Mouse (Mus musculus): ENCODE measurements at regions not wholly inside any gene's neighbourhood (a gene's known extent, or its start where the extent isn't known, plus 50 kb on each side); places are given as distances from the start of the nearest gene placed in this dataset.
A peak's percentile ranks its signal among the peaks of the same experiment; 100 is the strongest.

- intact Hi-C loops (cut with DNase I), result loop anchor here (1.0 kb wide), 1 partner anchor 91 kb away; no protein-coding TSS in a partner anchor
- Histone ChIP-seq H3K27ac (no peak overlapping the region), H3K4me3 (no peak overlapping the region)
- no peak for TF ChIP-seq CTCF (IDR thresholded peaks at IDR 0.05)
- no peak for DNase-seq (ENCODE audit: extremely low spot score in 1 of 2, low spot score in 2 of 2)
Measured at GRCm38 (mm10) chr7:95852630-95853029, 318.4 kb upstream of the Tenm4 start.

DNA sequence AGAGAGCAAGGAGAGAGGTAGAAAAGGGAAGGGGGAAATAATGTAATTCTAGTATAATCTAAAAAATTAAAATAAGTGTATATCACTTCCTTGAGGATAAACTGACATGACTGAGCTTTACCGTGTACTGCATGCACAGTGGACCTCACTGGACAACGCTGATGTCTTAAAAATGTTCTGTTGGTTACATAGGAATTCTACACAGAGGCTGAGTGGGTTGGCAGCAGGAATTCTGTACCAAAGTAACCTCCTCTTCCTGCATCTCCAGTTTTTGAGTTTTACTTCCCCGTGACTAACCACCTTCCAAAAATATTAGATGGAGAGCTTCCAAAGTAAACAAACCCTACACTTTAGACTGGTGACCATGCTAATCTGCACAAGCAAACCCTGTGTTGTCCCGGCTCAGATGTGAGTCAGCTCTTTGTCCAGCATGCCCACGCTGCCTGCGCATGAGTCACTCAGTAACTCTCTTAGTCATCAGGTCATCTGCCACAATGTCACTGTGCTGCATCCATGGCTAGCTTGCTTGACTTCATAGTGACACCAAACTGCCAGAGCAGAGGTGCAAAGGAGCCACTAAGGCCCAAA is 317.7 kb upstream of the Tenm4 start:
- intact Hi-C loops (cut with DNase I), result loop anchor here (1.0 kb wide), 1 partner anchor 92 kb away; no protein-coding TSS in a partner anchor
- TF ChIP-seq CTCF (IDR thresholded peaks at IDR 0.05), result no peak
- H3K4me3 ChIP-seq, result no peak overlapping the region
- no peak overlapping the region for H3K27ac ChIP-seq
- peak; percentile 34 to 49 for DNase-seq (ENCODE audit: extremely low spot score in 1 of 2, low spot score in 2 of 2)

GRCm38 (mm10) chr7:95858247-95858646 is 312.8 kb upstream of the Tenm4 start:
- no peak overlapping the region for H3K27ac ChIP-seq
- no peak for DNase-seq (ENCODE audit: extremely low spot score in 1 of 2, low spot score in 2 of 2)
- intact Hi-C loops (cut with DNase I), result loop anchor here (2.0 kb wide), 1 partner anchor 369 kb away; no protein-coding TSS in a partner anchor
- peak; percentile 35 for TF ChIP-seq CTCF (IDR thresholded peaks at IDR 0.05)
- H3K4me3 ChIP-seq, result no peak overlapping the region

DNA sequence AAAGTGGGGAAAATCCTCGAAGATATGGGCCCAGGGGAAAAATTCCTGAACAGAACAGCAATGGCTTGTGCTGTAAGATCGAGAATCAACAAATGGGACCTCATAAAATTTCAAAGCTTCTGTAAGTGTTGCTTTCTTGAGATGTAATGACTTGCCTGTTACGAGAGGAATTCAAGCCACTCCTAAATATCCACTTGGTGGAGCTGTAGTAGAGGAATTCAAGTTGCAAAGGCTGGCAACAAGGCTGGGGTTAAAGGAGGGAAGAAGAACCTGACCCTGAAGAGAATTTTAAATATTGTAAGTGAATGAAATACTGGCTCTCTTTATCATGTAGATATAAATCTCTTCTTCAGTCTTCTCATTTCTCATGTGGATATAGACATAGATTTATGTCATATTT is 306.8 kb upstream of the Tenm4 start:
- intact Hi-C loops (cut with DNase I), result loop anchor here (10.0 kb wide), 2 partner anchors 351 to 1509 kb away; no protein-coding TSS in a partner anchor
- DNase-seq (ENCODE audit: extremely low spot score in 1 of 2, low spot score in 2 of 2), result no peak
- Histone ChIP-seq H3K4me3 (no peak overlapping the region), H3K27ac (no peak overlapping the region)
- peak; percentile 35 for TF ChIP-seq CTCF (IDR thresholded peaks at IDR 0.05)

DNA sequence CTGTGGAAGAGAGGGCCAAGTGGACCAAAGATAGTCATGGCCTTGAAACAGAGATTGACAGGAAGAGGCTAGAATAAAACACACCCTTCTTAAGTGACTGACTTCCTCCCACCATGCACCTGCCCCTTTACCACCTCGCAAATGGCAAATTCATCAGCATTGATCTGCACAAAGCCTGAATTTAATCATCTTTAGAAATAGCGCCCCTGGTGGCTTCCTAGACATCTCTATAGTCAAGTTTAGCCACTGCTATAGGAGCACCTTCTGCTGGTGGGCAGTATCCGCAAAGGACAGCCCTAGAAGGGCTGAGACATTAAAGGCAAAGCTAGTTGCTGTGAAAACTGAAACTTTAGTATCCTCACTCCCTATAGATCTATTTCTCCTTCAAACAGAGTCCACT is 305.8 kb upstream of the Tenm4 start:
- intact Hi-C loops (cut with DNase I), result loop anchor here (10.0 kb wide), 2 partner anchors 350 to 1510 kb away; no protein-coding TSS in a partner anchor
- peak; percentile 36 for TF ChIP-seq CTCF (IDR thresholded peaks at IDR 0.05)
- H3K27ac ChIP-seq, result no peak overlapping the region
- H3K4me3 ChIP-seq, result no peak overlapping the region
- no peak for DNase-seq (ENCODE audit: extremely low spot score in 1 of 2, low spot score in 2 of 2)

- TF ChIP-seq CTCF (IDR thresholded peaks at IDR 0.05), result no peak
- intact Hi-C loops (cut with DNase I), result loop anchor here (10.0 kb wide), 2 partner anchors 346 to 1514 kb away; no protein-coding TSS in a partner anchor
- H3K27ac ChIP-seq, result no peak overlapping the region
Measured at GRCm38 (mm10) chr7:95868753-95869152, 302.3 kb upstream of the Tenm4 start.

DNA sequence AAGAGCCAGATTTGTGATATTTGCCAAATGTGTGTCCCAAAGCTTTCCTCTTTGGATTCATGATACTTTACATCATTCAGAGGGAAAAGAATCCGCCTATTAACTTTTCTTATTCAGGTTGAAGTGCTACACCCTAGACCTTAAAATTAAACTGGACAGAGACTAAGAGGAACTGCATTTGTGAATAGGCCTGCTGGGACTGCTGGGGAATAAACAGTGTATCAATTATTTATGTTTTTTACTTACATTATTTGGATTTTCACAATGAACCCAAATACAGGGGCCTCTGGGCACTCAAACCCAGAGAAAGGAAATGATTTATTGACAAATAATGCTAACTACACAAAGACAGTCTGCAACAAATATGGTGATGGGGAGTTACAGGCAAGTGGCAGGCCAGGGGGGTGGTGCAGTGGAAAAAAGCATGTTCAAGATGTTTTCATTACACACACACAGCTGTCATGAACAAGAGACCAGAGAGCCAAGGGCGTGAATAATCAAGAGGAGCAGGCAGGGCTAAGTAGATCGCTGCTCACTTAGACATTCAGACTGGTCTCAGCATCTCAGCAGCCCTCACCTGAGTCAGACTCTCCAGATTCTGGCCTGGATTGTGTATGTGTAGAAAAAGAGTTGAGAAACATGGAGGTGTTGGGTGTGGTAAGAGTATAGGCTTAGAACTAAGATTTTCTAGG is 290.3 kb upstream of the Tenm4 start:
- no peak for TF ChIP-seq CTCF (IDR thresholded peaks at IDR 0.05)
- intact Hi-C loops (cut with DNase I), result no loop called here
- no peak overlapping the region for H3K4me3 ChIP-seq
- DNase-seq (ENCODE audit: extremely low spot score in 1 of 2, low spot score in 2 of 2), result no peak
- H3K27ac ChIP-seq, result no peak overlapping the region

More at GRCm38 (mm10) chr7:95868753-95869152, 302.3 kb upstream of the Tenm4 start:
- DNase-seq (ENCODE audit: extremely low spot score in 1 of 2, low spot score in 2 of 2), result no peak
- no peak overlapping the region for H3K4me3 ChIP-seq

DNA sequence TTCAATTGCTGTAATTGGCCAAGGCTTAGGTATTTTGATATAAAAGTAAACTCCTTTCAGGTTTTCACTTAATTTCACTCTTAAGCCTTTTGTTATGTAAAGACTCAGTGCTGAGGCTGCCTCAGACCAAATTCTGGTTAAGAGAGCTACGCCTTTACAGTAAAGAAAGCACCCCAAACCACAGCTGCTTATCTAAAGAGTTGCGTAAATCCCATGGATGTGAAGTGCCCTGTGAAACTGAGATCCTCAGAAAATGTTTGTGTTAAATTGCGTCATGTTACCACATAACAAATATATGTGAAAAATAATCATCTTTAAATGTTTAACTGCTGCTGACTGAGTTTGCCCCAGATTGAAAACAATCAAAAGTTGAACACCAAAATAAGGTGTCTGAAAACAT is 269.5 kb upstream of the Tenm4 start:
- intact Hi-C loops (cut with DNase I), result no loop called here
- no peak for TF ChIP-seq CTCF (IDR thresholded peaks at IDR 0.05)

GRCm38 (mm10) chr7:95914406-95915080 is 256.5 kb upstream of the Tenm4 start:
- TF ChIP-seq CTCF (IDR thresholded peaks at IDR 0.05), result no peak

More for the DNA sequence above, 269.5 kb upstream of the Tenm4 start:
- H3K27ac ChIP-seq, result no peak overlapping the region
- H3K4me3 ChIP-seq, result no peak overlapping the region
- DNase-seq (ENCODE audit: extremely low spot score in 1 of 2, low spot score in 2 of 2), result no peak

DNA sequence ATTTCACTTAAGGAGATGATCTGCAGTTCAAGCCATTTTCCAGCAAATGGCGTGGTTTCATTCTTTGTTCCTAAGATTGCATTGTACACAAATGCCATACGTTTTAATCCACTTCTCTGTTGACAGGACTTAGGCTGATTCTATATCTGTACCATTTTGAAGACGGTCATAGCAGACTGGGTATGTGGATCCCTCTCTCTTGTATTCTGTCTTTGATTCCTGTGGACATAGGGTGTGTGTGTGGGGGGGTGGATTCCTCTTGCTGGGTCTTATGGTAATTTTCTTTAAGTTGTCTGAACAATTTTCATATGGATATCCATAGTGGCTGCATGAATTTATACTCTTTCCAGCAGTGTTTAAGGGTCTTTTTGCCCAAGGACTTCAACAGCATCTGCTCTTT is 251.1 kb upstream of the Tenm4 start:
- no peak overlapping the region for H3K27ac ChIP-seq
- DNase-seq (ENCODE audit: extremely low spot score in 1 of 2, low spot score in 2 of 2), result no peak
- TF ChIP-seq CTCF (IDR thresholded peaks at IDR 0.05), result no peak
- intact Hi-C loops (cut with DNase I), result no loop called here
- no peak overlapping the region for H3K4me3 ChIP-seq

More at GRCm38 (mm10) chr7:95914406-95915080, 256.5 kb upstream of the Tenm4 start:
- peak; percentile 17 to 29 for DNase-seq (ENCODE audit: extremely low spot score in 1 of 2, low spot score in 2 of 2)
- Histone ChIP-seq H3K27ac (peak overlapping the region; percentile 11; the same call in 1 of the 2 replicates), H3K4me3 (no peak overlapping the region)
- intact Hi-C loops (cut with DNase I), result no loop called here

DNA sequence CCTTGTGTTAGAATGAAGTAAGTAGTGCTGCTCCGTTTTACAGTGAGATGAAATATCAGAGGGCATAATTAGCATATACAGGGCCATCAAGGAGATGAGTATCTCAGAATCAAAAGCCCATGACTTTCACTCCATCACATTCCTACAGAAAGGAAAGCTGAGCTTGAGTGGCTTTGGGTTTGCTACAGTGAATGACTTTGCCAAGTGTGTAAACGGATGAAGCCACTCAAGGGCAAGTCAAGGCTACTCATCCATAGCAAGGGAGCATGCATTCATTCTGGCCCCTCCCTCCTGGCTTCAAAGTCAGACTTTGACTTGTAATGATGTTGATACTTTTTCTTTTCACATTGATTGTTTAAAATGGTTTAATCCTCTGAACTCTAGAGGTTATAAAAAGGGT is 246.2 kb upstream of the Tenm4 start:
- intact Hi-C loops (cut with DNase I), result no loop called here
- TF ChIP-seq CTCF (IDR thresholded peaks at IDR 0.05), result no peak
- DNase-seq (ENCODE audit: extremely low spot score in 1 of 2, low spot score in 2 of 2), result no peak
- Histone ChIP-seq H3K4me3 (no peak overlapping the region), H3K27ac (no peak overlapping the region)
